Mouse (Mus musculus) spleen, adult 2 months (tissue): ENCODE measurements around the gene Entr1.

Source experiments
- CTCF ChIP-seq: fragments of 200-500 bp; IDR thresholded peaks from 2 replicates; pipeline ENCODE4 v1.5.1; 2011; ENCODE audit warnings: mild to moderate bottlenecking, inconsistent platforms; ENCODE audit not compliant: insufficient read depth, insufficient read length, insufficient replicate concordance; ENCODE audit errors: extremely low read depth
- POLR2A ChIP-seq: fragments of 200-500 bp; IDR thresholded peaks from 2 replicates; pipeline ENCODE4 v1.6.1; 2011; ENCODE audit warnings: low read depth, low read length, inconsistent platforms

- TF ChIP-seq POLR2A (no peak), CTCF (no peak)
Measured at GRCm38 (mm10) chr2:26398978-26399377, 9.9 kb upstream of the Entr1 start.
